Mouse (Mus musculus) brain, embryonic 14.5 days (tissue): ENCODE results near the gene Oca2.

Experiments used
- CTCF ChIP-seq: fragments of 200-500 bp; IDR thresholded peaks from 2 replicates; pipeline ENCODE4 v1.5.1; 2012; ENCODE audit warnings: inconsistent platforms, mild to moderate bottlenecking, moderate library complexity, borderline replicate concordance; ENCODE audit not compliant: insufficient read depth, insufficient read length; ENCODE audit errors: extremely low read depth
- POLR2A ChIP-seq: fragments of 200-500 bp; IDR thresholded peaks from 2 replicates; pipeline ENCODE4 v1.6.1; 2012; ENCODE audit warnings: mild to moderate bottlenecking, inconsistent platforms, borderline replicate concordance; ENCODE audit not compliant: poor library complexity, insufficient read depth, insufficient read length, severe bottlenecking; ENCODE audit errors: extremely low read depth

DNA sequence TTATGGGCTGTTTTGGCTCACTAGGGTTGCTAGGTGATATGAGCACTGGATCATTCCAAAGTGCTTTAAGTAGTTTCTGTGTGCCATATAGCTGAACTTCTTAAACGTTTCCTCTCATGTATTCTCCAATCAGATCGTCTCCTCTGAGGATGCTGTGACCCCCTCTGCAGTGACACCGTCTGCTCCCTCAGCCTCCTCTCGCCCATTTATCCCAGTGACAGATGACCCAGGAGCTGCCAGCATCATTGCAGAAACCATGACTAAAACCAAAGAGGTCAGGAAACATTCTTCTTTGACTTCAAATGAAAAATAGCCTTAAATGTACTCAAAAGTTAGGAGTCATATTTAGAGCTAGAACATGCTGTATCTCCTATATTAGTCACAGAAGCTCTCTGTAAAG is 47.9 kb upstream of the Oca2 start:
- TF ChIP-seq CTCF = no peak
- TF ChIP-seq POLR2A = no peak
